Mouse (Mus musculus) G1E (cell line): ENCODE measurements around the gene Rgp1. TPM values are rescaled to one million over a fixed set of nuclear protein-coding genes. Genes with fewer than 3 reads are reported as not detected.
A peak's percentile ranks its signal among the peaks of the same experiment; 100 is the strongest.
"Not testable (repeated sequence)": the region's sequence is repeated elsewhere in the genome, so short reads cannot be mapped to it uniquely, and the experiment has no call there.

Experiments used
- ATAC-seq: 2 replicates; pipeline ENCODE4 v1.8.0; 2016; ENCODE audit warnings: mild to moderate bottlenecking; ENCODE audit not compliant: insufficient number of reproducible peaks, poor library complexity, low FRiP score, severe bottlenecking; ENCODE audit errors: extremely low read depth
- DNase-seq: peaks from one replicate; pipeline ENCODE4 v3.0.0; 2012; ENCODE audit warnings: low spot score
- H3K27me3 ChIP-seq: 2 replicates; pipeline ENCODE4 v1.6.1; 2012; ENCODE audit warnings: mild to moderate bottlenecking, low read length, inconsistent platforms; ENCODE audit not compliant: insufficient read depth
- H3K36me3 ChIP-seq: replicated peaks from 2 replicates; pipeline ENCODE3; 2012; ENCODE audit warnings: mild to moderate bottlenecking, inconsistent platforms
- H3K4me1 ChIP-seq: 2 replicates; pipeline ENCODE4 v1.6.1; 2012; ENCODE audit warnings: low read depth, low read length, inconsistent platforms, mixed read lengths; ENCODE audit not compliant: insufficient read depth
- H3K4me3 ChIP-seq: 2 replicates; pipeline ENCODE4 v1.5.1; 2012; ENCODE audit warnings: low read depth, mild to moderate bottlenecking, inconsistent platforms, low read length, moderate library complexity, mixed read lengths
- H3K9me3 ChIP-seq: replicated peaks from 2 replicates; pipeline ENCODE4 v1.6.1; 2012; ENCODE audit warnings: inconsistent platforms
- CTCF ChIP-seq: IDR thresholded peaks from 2 replicates; pipeline ENCODE4 v1.5.1; 2012; ENCODE audit warnings: low read depth, low read length, inconsistent platforms, mixed read lengths
- GATA1 ChIP-seq: IDR thresholded peaks from 2 replicates; pipeline ENCODE4 v1.6.1; 2012; ENCODE audit warnings: borderline replicate concordance, low read length, inconsistent platforms, mixed read lengths
- GATA2 ChIP-seq: IDR thresholded peaks from 2 replicates; pipeline ENCODE4 v1.6.1; 2012; ENCODE audit warnings: low read depth, low read length, inconsistent platforms, borderline replicate concordance
- POLR2AphosphoS5 ChIP-seq: IDR thresholded peaks from 2 replicates; pipeline ENCODE4 v1.6.1; 2012; ENCODE audit warnings: low read depth, low read length, inconsistent platforms; ENCODE audit not compliant: insufficient replicate concordance
- TAL1 ChIP-seq: conservative IDR thresholded peaks from 2 replicates; pipeline ENCODE4 v1.6.1; 2012; ENCODE audit warnings: low read depth, low read length, inconsistent platforms, mixed read lengths
- polyA plus RNA-seq: library from polyadenylated mRNA; stranded (reverse); fragments of >175 nt; gene quantifications from 2 replicates; pipeline ENCODE4 v1.2.3, GENCODE M21; 2012
- total RNA-seq, 2 experiments: library from RNA; stranded (forward) in 1 of 2; stranded (reverse) in 1 of 2; fragments of 200-1000 nt in 1 of 2; fragments of >200 nt in 1 of 2; fragmentation: Nextera tagmentation in 1 of 2; gene quantifications; 2 replicates each; pipeline ENCODE4 v1.2.3; 2014 to 2017

Rgp1 gene
- total and polyA plus RNA-seq, 3 experiments = 23.2 to 105 (median 48.5) TPM

GRCm38 (mm10) chr4:43591543-43591942 is 13.0 kb downstream of the Rgp1 start:
- Histone ChIP-seq H3K4me1 (peaks cover 10% of the 10 kb centered on the region), H3K4me3 (no peak overlapping the region), H3K27me3 (no peaks in the 10 kb centered on the region), H3K36me3 (peaks cover 10% of the 10 kb centered on the region), H3K9me3 (no peaks in the 10 kb centered on the region)
- DNase-seq = no peak
- ATAC-seq = no peak
- TF ChIP-seq GATA1 (no peak), CTCF (no peak), POLR2AphosphoS5 (no peak), GATA2 (no peak), TAL1 (no peak)

GRCm38 (mm10) chr4:43591961-43592360 is 13.4 kb downstream of the Rgp1 start:
- no peak overlapping the region for H3K4me3 ChIP-seq
- peaks cover 5% of the 10 kb centered on the region for H3K36me3 ChIP-seq
- H3K27me3 ChIP-seq = no peaks in the 10 kb centered on the region
- TF ChIP-seq CTCF (no peak), POLR2AphosphoS5 (no peak), GATA1 (no peak), TAL1 (no peak), GATA2 (no peak)
- no peak for ATAC-seq
- no peak for DNase-seq
- H3K4me1 ChIP-seq = peaks cover 12% of the 10 kb centered on the region
- H3K9me3 ChIP-seq = no peaks in the 10 kb centered on the region

GRCm38 (mm10) chr4:43593453-43593852 is 14.9 kb downstream of the Rgp1 start:
- ATAC-seq = no peak

GRCm38 (mm10) chr4:43596597-43596996 is 18.1 kb downstream of the Rgp1 start:
- not testable (repeated sequence) for DNase-seq, ATAC-seq

More at GRCm38 (mm10) chr4:43593453-43593852, 14.9 kb downstream of the Rgp1 start:
- no peaks in the 10 kb centered on the region for H3K36me3 ChIP-seq
- H3K4me1 ChIP-seq = peaks cover 20% of the 10 kb centered on the region
- H3K4me3 ChIP-seq = no peak overlapping the region
- DNase-seq = no peak
- no peak for TF ChIP-seq GATA2
- TF ChIP-seq CTCF = no peak
- no peak for TF ChIP-seq TAL1
- no peak for TF ChIP-seq GATA1
- TF ChIP-seq POLR2AphosphoS5 = no peak
- H3K27me3 ChIP-seq = no peaks in the 10 kb centered on the region
- H3K9me3 ChIP-seq = no peaks in the 10 kb centered on the region

GRCm38 (mm10) chr4:43598200-43598599 is 19.7 kb downstream of the Rgp1 start:
- no peak for DNase-seq
- ATAC-seq = peak; percentile 79
- Histone ChIP-seq H3K36me3 (no peaks in the 10 kb centered on the region), H3K4me3 (no peak overlapping the region), H3K9me3 (no peaks in the 10 kb centered on the region), H3K27me3 (no peaks in the 10 kb centered on the region), H3K4me1 (peaks cover 56% of the 10 kb centered on the region)
- TF ChIP-seq GATA2 (no peak), TAL1 (peak; percentile 77), CTCF (no peak)

More at GRCm38 (mm10) chr4:43596597-43596996, 18.1 kb downstream of the Rgp1 start:
- not testable (repeated sequence) for H3K27me3 ChIP-seq, H3K9me3 ChIP-seq, H3K36me3 ChIP-seq, H3K4me3 ChIP-seq
- peaks cover 51% of the 10 kb centered on the region for H3K4me1 ChIP-seq

GRCm38 (mm10) chr4:43598650-43599380 is 20.3 kb downstream of the Rgp1 start:
- H3K4me3 ChIP-seq = peak overlapping the region; percentile 52; the same call in 1 of the 2 replicates
- no peaks in the 10 kb centered on the region for H3K36me3 ChIP-seq
- no peaks in the 10 kb centered on the region for H3K27me3 ChIP-seq
- H3K9me3 ChIP-seq = no peaks in the 10 kb centered on the region
- TF ChIP-seq CTCF = no peak
- no peak for TF ChIP-seq GATA1
- TF ChIP-seq POLR2AphosphoS5 = no peak
- no peak for TF ChIP-seq GATA2
- 0 out of 2 replicates have a peak, but pooled peaks have one; percentile 13 for TF ChIP-seq TAL1
- no peak for DNase-seq
- peak; percentile 24; the same call in 1 of the 2 replicates for ATAC-seq
- H3K4me1 ChIP-seq = peaks cover 57% of the 10 kb centered on the region
